Mouse (Mus musculus) cerebellum, adult (tissue): ENCODE measurements around the gene Hecw1.
"Not testable (repeated sequence)": the region's sequence is repeated elsewhere in the genome, so short reads cannot be mapped to it uniquely, and the experiment has no call there.

ENCODE experiments used
- ATAC-seq: cut with Nextera tagmentation; 2 replicates; pipeline ENCODE4 v1.9.2; 2017; ENCODE audit warnings: mild to moderate bottlenecking, moderate library complexity, mixed read lengths; ENCODE audit not compliant: insufficient number of reproducible peaks, low FRiP score, low TSS enrichment

The Hecw1 gene

DNA sequence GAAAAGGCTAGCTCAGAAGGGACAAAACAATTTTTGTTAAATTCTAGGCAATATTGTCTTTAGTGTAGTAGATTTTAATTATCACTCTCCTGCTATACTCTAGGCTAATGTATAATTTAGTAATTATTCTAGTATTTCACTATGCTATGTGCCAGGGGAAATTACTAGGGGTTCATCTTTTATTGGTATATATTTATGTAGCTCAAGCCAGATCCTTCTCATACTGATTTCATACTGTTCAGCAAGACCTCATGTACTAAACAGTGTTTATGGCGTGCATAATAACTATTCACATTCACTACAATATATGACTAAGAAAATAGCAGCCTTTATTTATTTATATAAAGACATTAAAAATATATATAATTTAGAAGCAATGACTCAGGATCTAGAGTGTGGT is 109.6 kb downstream of the Hecw1 start:
- ATAC-seq = no peak

DNA sequence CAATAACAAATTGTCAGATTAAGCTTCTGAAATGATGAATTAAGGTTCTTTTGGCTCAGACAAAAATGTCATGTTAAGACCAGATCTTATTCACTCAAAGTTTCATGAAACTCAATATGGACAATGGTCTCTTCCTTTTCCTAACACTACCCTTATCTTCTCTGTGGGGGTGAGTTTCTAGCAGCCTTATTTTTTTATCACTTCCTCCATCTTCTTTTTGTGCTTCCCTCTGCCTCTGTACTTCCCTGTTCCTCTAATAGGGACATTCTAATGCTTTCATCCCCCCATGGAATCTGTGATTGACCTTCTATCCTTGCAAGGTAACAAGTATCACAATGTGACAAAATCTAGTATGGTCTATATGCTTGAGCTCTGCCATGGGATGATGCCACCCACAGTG is 148.6 kb downstream of the Hecw1 start:
- ATAC-seq = no peak

DNA sequence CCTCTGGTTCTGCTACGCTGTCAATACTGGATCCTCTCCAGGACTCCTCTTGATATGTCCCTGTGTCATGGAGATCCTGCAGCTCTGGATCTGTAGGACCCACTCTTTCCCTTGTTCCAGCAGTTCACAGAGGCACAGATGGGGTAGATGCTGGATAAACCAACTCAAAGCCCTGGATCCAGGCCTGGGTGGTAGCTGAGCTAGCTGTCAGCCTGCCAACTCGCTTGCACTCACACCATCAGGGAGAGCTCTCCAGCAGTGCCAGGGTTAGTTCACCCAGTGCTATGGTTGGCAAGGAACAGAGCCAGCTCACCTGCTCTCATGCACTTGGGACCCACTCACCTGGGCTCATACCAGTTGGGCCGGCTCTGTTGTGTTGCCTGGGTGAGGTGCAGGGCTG is 157.5 kb downstream of the Hecw1 start:
- ATAC-seq = peak; percentile 66

DNA sequence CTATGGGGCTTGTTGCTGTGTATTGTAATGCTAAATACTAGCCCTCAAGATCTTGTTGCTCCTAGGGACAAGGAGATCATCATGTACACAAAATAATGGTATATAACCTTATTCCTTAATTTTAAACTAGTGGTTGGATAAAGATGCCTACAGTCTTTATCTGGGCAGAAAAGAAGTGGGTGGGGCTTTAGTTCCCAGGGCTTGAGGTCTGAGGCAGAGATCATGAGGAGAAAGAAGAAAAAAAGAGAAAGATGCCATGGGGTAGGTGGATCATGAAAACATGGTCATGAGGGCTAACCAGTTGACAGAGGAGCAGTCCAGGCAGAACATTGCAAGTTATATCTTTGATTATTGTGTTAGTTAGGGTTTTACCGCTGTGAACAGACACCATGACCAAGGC is 195.8 kb downstream of the Hecw1 start:
- no peak for ATAC-seq

DNA sequence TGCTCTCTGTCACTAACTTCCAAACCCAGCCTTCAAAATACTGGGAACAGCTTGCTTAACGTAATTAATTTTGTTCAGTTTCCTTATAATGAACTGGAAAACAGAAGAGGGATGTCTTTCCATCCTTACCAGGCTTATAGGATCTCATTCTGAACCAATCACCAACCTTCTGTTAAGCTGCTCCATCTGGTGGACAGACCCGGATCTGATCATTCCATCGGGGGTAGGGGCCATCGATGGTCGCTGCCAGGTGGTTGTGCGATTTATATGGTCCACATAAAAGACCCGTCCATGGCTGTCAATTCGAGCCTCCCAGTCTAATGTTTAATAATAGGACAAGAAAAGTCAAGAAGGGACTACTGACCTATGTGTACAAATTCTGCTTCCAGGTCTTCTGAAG is 216.4 kb downstream of the Hecw1 start:
- no peak for ATAC-seq

DNA sequence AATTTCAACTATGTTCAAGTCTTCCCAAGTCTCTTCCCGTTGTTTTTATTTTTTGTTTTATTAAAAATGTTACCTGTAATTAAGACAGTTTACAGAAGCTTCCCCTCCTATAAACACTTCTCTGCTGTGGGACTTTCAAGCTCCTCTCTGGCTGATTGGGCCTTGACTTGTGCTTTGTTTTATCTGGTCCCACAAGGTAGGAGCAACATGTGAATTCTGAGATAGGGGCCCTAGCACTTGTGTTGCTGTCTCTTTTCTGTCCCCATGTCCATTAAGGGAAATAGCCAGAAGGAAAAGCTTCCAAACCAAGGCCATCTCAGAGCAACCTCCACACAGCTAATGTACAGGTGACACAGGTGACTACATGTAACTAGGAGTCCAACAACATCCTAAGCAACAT is 218.9 kb downstream of the Hecw1 start:
- ATAC-seq = no peak

DNA sequence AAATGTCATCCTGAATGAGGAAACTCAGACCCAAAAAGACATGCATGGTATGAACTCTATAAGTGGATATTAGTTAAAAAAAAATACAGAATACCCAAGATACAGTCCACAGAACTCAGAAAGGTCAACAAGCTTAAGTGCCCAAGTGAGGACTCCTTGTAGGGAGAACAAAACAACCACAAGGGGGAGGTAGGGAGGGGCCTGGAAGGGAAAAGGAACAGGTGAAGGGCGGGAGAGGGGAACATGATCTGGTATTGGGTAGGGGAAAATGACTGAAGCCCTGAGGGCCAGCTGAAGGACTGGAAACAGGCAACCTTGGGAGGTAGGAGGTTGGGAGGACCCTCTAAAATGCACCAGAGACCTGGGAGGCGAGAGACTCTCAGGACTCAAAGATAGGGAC is 220.1 kb downstream of the Hecw1 start:
- no peak for ATAC-seq

DNA sequence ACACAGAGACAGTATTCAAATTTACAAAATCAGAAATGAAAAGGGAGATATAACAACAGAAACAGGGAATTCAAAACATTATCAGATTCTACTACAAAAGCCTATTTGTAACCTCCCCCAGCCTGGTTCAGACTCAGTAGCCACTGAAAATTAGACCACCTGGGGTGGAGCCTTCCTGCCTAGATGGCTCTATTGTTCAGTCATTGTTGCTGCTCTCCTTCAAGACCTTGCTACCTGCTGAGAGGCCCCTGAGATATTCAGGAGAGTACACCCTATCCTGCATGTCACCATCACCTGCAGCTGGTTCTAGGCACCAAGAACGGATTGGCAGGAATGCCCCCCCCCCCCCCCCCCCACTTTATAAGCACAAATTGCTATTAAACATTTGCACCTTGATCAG is 233.0 kb downstream of the Hecw1 start:
- no peak for ATAC-seq

DNA sequence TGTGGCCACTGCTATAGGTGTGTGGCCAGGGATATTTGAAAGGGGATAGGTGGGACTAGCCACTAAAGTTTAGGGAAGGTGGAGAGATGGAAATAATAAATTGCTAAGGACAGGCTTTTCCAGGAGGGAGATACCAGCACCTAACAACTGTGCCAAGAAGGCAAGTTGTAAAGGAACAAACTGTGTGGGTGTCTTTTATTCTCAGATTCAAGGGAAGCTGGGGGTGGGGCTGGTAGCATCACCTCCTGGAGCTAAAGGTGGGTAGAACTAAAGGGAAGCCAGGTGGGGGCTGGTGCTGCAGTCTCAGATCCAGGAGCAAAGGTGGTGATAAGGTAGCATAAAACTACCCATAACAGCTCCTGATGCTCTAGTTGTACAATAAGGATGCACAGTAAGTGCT is 251.6 kb downstream of the Hecw1 start:
- no peak for ATAC-seq

DNA sequence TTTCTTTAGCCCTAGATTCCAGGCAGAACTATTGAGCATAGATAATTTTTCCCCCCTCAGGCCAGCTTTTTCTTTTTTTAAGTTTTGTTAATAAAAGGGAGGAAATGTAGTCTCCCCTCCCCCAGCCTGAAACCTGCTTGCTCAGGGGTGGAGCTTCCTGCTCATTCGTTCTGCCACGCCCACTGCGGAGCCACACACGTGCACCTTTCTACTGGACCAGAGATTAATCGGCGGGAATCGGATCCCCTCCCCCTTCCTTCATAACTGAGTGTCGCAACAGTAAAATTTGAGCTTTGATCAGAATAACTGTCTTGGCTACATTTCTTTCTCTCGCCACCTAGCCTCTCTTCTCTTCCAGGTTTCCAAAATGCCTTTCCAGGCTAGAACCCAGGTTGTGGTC is 262.1 kb downstream of the Hecw1 start:
- not testable (repeated sequence) for ATAC-seq

DNA sequence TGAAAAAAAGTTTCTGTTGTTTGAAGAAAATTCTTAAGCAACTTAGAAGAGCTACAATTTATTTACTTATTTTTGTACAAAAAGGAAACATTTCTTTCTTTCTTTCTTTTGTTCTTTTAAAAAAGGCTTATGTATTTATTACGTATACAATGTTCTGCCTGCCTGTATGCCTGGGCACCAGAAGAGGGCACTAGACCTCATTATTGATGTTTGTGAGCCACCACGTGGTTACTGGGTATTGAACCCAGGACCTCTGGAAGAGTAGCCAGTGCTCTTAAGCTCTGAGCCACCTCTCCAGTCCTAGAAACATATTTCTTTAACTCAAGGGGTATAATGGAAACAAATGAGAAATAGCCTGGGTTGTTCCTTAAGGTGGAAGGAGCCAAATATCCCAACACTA is 277.1 kb downstream of the Hecw1 start:
- no peak for ATAC-seq

DNA sequence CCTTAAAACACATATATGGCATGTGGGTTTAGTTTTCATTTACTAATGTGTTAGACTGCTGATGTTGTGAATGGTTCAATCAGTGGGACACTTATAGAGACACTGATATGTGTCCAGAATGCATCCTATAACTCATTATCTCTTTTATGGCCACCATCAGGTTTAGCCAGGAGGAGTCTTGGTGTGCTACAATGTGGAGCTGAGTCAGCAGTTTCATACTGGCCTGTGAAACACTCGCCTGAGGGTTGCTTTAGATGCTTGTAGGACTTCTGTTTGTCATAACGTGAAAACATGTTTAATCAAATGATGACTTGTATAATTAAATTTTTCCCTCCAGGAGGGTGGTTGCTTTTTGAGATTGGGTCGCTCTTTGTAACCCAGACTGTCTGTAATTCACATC is 343.4 kb downstream of the Hecw1 start:
- ATAC-seq = no peak

DNA sequence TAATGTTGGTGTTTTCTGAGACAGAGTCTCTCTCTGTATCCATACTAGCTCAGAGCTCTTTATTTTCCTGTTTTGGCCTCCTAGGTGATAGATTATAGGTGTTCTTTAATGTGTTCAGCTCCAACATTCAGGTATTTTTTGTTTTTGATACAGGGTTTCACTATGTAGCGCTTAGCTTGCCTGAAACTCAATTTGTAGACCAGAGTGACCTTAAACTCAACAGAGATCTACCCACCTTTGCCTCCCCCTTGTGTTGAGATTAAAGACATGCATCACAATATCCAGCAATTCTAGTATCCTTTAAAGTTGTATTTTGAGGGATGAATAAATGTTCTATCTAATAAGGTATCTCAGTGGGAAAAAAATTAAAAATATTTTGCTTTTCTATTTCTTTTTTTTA is 345.0 kb downstream of the Hecw1 start:
- ATAC-seq = no peak
